Mouse (Mus musculus) kidney, postnatal 36 days (tissue): ENCODE results near the gene Pik3cd.

Experiments used
- DNase-seq, 2 experiments: peaks; one replicate each; pipeline ENCODE4 v3.0.0; 2021 to 2022; ENCODE audit warnings: mixed read lengths in 2 of 2

Pik3cd gene

DNA sequence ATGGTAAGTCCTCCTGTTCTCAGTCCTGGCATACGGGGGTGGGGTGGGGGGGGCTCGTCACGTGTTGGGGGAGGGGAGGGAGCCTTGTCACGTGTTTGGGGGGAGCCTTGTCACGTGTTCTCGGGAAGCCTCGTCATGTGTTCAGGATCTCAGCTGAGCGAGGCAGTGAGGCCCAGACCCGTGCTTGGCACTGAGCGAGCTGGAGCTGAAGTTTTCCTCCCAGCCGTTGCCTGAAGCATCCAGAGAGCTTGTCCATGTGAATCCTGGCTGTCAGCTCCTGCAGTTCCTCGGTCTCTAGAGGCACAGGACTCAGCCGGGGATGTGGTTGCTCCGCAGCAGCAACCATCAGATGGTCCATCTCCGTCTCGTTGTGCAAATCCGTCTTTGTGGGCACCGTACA, 96.3 kb downstream of the Pik3cd start:
- DNase-seq: no peak

DNA sequence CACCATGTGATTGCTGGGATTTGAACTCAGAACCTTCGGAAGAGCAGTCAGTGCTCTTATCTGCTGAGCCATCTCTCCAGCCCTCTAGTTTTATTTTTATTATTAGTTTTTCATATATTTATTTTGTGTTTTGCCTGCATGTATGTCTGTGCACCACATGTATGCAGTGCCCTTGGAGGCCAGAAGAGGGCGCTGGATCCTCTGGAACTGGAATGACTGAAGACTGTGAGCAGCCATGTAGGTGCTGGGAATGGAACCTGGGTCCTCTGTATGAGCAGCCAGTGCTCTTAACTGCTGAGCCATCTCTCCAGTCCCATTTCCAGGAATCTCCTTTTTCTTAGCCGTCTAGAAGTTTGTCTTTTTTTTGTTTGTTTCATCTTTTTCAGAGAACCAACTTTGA, 97.9 kb downstream of the Pik3cd start:
- no peak for DNase-seq

DNA sequence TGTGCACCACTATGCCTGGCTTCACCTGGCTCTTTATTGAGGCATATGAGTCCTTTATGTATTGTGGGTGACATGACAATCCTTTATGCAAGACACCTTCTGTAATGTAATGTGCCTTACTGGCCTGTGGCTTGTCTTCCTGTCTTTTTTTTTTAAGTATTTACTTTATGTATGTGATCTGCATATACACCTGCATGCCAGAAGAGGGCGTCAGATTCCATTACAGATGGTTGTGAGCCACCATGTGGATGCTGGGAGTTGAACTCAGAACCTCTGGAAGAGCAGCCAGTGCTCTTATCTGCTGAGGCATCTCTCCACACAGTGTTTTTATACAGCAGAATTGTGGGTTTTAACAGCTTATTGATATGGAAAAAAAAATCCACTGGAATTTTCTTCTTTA, 98.5 kb downstream of the Pik3cd start:
- no peak for DNase-seq

DNA sequence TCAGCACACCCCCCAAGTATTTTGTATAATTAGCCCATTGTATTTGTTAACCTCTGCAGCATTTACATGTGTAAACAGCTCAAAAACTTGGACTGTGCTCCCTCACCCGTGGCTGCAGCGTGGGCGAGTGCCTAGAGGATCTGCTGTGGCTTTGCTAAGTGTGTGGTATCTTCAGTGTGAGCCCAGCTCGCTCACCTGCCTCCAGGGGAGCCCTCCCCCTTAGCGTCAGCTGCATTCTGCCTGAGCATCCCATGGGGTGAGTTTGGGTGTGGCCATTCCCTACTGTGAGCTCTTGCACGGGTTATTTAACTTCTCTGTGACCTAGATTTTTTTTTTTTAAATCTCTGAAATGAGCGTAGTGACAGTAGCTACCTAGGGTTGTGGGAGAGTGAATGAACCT, 100.1 kb downstream of the Pik3cd start:
- DNase-seq: no peak

DNA sequence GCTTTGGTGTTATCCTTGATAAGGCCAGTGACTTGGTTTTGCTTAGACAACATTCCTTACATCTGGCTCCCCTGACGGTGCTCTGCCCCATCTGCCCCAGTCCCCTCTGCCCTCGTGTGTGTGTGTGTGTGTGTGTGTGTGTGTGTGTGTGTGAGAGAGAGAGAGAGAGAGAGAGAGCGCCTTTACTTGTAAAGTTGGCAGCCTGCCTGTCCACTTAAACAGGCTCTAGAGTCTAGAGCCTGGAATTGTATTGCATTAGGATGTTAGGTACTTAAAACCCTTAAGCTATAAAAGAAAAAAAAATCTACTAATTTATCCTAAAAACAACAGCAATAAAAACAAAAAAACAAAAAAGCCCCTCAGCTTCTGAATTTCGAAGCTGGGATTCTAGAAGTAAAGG, 100.9 kb downstream of the Pik3cd start:
- peak in 1 of 2 experiments; percentile 21 for DNase-seq

DNA sequence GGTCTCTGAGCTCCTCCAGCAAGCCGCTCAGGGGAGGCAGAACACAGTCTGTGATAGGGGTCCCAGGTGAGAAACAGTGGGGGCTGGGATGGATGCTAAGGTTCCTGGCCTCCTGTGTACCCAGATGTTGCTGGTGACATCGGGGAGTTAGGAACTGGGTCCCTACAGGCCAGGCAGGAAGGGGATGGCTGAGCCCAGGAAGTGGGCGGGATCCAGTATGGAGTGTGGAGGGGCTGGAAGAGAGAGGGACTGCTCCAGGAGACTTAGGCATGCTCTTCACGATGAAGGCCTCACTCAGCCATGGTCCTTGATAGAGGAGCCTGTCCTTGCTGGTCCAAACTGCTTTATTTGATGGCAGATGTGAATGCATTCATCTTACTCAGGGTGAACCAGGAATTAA, 102.2 kb downstream of the Pik3cd start:
- no peak for DNase-seq

DNA sequence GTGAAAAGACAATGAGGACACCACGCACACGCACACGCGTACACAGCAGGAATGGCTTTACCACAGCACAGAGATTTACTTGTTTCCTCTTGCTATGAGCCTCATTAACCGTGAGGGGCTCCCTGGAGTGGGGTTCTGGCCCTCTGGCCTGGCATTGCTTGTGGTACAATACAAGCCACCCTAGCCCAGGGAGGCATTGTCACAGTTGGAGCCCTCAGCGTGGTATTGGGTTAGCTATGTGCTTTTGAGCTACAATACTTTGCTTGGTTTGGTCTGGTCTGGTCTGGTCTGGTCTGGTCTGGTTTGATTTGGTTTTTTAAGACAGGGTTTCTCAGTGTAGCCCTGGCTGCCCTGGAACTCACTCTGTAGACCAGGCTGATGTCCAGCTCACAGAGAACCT, 102.8 kb downstream of the Pik3cd start:
- no peak for DNase-seq
